Mouse (Mus musculus): ENCODE data around the gene Ccdc3.
"Not testable (repeated sequence)": the region's sequence is repeated elsewhere in the genome, so short reads cannot be mapped to it uniquely, and the experiment has no call there.

Ccdc3 gene

GRCm38 (mm10) chr2:5214581-5214980, 77.0 kb downstream of the Ccdc3 start:
- no peak for DNase-seq (ENCODE audit: low spot score)

DNA sequence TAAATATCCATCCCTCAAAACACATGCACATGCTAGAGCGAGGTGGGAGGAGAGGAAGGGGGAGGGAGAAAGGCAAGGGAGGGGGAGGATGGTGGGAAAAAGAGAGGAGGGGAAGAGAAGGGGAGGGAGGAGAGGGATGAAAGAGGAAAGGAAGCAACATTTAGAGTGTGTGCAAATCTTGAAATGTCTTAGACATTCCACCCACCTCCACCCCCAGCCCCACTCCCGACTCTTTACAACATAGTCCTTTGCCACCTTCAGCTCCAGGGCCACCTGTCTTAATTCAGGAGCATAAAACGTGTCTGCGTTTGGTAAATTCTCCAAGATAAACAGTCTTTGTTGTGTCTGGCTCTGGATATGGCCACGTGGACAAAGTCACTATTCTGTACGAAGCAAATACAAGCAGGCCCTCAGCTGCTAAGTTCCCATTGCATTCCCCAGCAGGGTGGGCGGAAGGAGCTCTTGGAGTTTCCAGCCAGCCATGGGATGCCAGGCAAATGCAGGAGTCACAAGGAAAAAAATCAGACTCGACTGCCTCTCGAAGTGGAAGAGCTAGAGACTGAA, 77.8 kb downstream of the Ccdc3 start:
- no peak for DNase-seq (ENCODE audit: low spot score)

GRCm38 (mm10) chr2:5219206-5219605, 81.6 kb downstream of the Ccdc3 start:
- peak; percentile 14 for DNase-seq (ENCODE audit: low spot score)

DNA sequence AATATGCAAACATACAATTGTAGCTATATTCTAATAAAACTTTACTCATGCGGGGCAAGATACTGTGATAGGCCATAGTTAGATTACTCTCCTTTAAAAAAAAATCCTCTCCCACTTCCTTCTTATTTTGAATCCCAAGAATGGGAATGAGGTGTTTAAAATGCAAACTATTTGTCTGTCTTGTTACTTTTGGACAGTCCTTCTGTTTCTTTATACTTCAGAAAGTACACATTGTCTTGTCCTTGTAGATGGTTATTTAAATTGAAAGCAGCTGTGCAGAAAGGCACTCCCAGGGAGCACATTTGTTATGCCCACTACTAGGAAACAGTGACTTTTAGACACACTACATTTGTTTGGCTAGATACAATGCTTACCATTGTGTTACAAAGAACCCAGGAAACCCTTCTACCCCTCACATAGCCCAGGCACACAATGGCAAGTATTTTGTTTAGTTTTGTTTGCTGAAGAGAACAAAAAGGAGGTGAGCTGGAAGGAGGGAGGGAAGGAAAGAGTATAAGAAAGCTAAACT, 82.3 kb downstream of the Ccdc3 start:
- DNase-seq (ENCODE audit: low spot score) = no peak

- no peak for DNase-seq (ENCODE audit: low spot score)
Observed at GRCm38 (mm10) chr2:5222571-5222970, 85.0 kb downstream of the Ccdc3 start.

GRCm38 (mm10) chr2:5236846-5237482, 99.4 kb downstream of the Ccdc3 start:
- DNase-seq (ENCODE audit: low spot score) = no peak

DNA sequence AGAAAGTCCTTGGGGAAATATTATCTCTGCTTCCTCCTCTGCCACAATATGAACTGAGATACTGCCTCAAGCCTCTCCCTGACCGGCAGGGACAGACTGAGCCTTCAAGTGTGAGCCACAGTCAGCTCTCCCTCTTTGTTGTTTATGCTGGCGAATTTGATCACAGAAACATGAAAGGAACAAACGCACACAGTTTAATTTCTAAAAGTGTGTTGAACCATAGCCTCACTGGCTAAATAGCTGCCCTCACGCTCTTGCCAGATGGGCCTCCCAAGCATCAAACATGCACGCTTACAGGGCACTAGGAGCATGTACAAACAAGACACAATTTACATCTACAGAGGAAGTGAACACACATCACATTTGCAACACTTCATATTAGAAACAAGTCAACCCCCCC, 100.3 kb downstream of the Ccdc3 start:
- DNase-seq (ENCODE audit: low spot score) = no peak

GRCm38 (mm10) chr2:5239492-5239891, 101.9 kb downstream of the Ccdc3 start:
- DNase-seq (ENCODE audit: low spot score) = no peak

- no peak for DNase-seq (ENCODE audit: low spot score)
Observed at GRCm38 (mm10) chr2:5241469-5241897, 103.9 kb downstream of the Ccdc3 start.

- DNase-seq (ENCODE audit: low spot score) = not testable (repeated sequence)
Observed at GRCm38 (mm10) chr2:5249199-5249598, 111.6 kb downstream of the Ccdc3 start.

DNA sequence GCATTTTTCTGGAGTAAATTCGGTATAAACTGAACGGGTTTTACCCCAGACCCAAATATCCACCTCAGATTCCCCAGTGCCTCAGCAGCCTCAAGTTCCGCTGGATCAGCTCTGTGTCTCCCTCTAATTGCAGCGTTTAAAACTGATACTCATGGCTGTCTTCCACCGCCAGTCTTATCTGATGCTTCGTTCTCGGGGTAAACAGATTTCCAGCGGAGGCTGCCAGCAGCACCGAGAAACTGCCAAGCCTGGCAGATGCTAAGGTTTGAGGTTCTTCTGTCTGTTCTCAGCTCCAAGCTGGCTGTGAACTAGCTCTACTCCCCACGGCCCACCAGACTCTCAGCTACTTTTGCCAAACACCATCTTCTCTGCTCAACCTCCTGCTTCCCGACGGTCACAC, 112.4 kb downstream of the Ccdc3 start:
- peak; percentile 28 for DNase-seq (ENCODE audit: low spot score)

- no peak for DNase-seq (ENCODE audit: low spot score)
Observed at GRCm38 (mm10) chr2:5258250-5258649, 120.7 kb downstream of the Ccdc3 start.

- DNase-seq (ENCODE audit: low spot score) = no peak
Observed at GRCm38 (mm10) chr2:5262279-5262678, 124.7 kb downstream of the Ccdc3 start.

DNA sequence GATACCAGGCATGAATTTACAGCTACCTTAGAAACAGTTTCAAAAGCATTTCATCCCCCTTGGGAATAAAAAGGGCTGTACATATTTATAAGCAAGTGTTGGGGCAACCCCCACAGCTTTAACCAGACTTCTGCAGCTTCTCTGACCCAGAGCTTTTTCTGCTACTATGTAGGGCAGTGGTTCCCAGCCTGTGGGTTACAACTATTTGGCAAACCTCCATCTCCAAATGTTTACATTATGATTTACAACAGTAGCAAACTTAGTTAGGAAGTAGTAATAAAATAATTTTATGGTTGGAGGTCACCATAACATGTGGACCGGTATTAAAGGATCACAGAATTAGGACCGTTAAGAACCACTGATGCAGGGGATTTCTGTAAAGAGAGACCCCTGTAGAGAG, 130.4 kb downstream of the Ccdc3 start:
- no peak for DNase-seq (ENCODE audit: low spot score)
